Mouse (Mus musculus) heart, embryonic 14.5 days (tissue): ENCODE results near the gene Dner. TPM values are rescaled to one million over a fixed set of nuclear protein-coding genes. Genes with fewer than 3 reads are reported as not detected.

Source experiments
- ATAC-seq: fragments of 200-750 bp; cut with Nextera tagmentation; 2 replicates; pipeline ENCODE4 v1.8.0; 2017; ENCODE audit warnings: low read depth, moderate TSS enrichment; ENCODE audit not compliant: insufficient number of reproducible peaks, insufficient read depth, low FRiP score
- H3K27ac ChIP-seq, 2 experiments: fragments of 200-500 bp in 1 of 2; fragments of 300-500 bp in 1 of 2; sonication (generic) in 1 of 2; replicated peaks in 1 of 2; 2 replicates each; pipeline ENCODE4 v1.5.1; 2012 to 2014; ENCODE audit warnings: low read depth in 2 of 2, low read length in 2 of 2, control low read depth in 1 of 2, mild to moderate bottlenecking in 1 of 2, mixed read lengths in 1 of 2; ENCODE audit not compliant: control insufficient read depth in 1 of 2, insufficient read depth in 1 of 2
- H3K27me3 ChIP-seq: fragments of 300-500 bp; sonication (generic); 2 replicates; pipeline ENCODE4 v1.6.1; 2014; ENCODE audit warnings: mild to moderate bottlenecking, low read length, control low read depth; ENCODE audit not compliant: control insufficient read depth, insufficient read depth
- H3K36me3 ChIP-seq: fragments of 300-500 bp; sonication (generic); 2 replicates; pipeline ENCODE4 v1.6.1; 2014; ENCODE audit warnings: mild to moderate bottlenecking, control low read depth, low read length, mixed read lengths; ENCODE audit not compliant: control insufficient read depth, insufficient read depth
- H3K4me1 ChIP-seq, 2 experiments: fragments of 200-500 bp in 1 of 2; fragments of 300-500 bp in 1 of 2; sonication (generic) in 1 of 2; 2 replicates each; pipeline ENCODE4 v1.6.1; 2012 to 2014; ENCODE audit warnings: low read length in 2 of 2, control low read depth in 1 of 2, mixed read lengths in 1 of 2; ENCODE audit not compliant: control insufficient read depth in 2 of 2, insufficient read depth in 2 of 2
- H3K4me2 ChIP-seq: fragments of 300-500 bp; sonication (generic); 2 replicates; pipeline ENCODE4 v1.6.1; 2014; ENCODE audit warnings: mild to moderate bottlenecking, low read length
- H3K4me3 ChIP-seq, 2 experiments: fragments of 200-500 bp in 1 of 2; fragments of 300-500 bp in 1 of 2; sonication (generic) in 1 of 2; 2 replicates each; pipeline ENCODE4 v1.5.1; 2012 to 2014; ENCODE audit warnings: low read length in 2 of 2, mild to moderate bottlenecking in 2 of 2, control low read depth in 1 of 2, low read depth in 1 of 2, moderate library complexity in 1 of 2; ENCODE audit not compliant: control insufficient read depth in 1 of 2, insufficient read depth in 1 of 2
- H3K9ac ChIP-seq: fragments of 300-500 bp; sonication (generic); 2 replicates; pipeline ENCODE4 v1.6.1; 2014; ENCODE audit warnings: mild to moderate bottlenecking, low read length
- H3K9me3 ChIP-seq: fragments of 300-500 bp; sonication (generic); 2 replicates; pipeline ENCODE4 v1.6.1; 2016; ENCODE audit warnings: low read length, control low read depth; ENCODE audit not compliant: control insufficient read depth
- WGBS: fragments of 180-500 bp; shearing (Covaris S2); extraction: QIAGEN DNeasy Blood & Tissue Kit; methylation state at CpG from one replicate; pipeline ENCODE4 v1.1.7; 2014; 5-methylcytosine and 5-hydroxymethylcytosine counted together
- polyA plus RNA-seq: library from polyadenylated mRNA; unstranded; fragments of >200 nt; fragmentation: Nextera tagmentation; extraction: Ambion mirVana; gene quantifications from 2 replicates; pipeline ENCODE4 v1.2.1, GENCODE M21; 2014

Gene Dner
- polyA plus RNA-seq, 1 experiment from 2014 or later: 0.85 TPM

DNA sequence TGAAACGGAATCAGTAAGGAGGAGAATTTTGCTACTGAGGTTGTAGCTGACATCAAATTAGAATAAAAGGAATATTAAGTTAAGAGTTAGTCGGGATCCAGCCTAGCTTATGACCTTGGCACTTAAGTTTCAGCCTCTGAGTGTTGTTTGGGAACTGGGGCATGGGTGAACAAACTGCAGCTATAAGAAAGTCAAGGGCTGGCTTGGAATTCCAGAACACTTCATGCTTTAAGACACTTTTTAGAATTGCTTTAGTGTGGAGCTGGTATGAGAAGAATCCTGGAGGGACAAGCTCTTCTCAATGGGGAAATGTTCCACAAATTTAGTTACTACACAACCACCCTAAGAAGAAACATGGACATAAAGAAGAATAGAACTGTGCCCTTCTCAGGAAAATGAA is 223.8 kb downstream of the Dner start:
- WGBS: 69% methylated on average over 2 of the region's 2 CpGs
- Histone ChIP-seq H3K9ac (no peak overlapping the region), H3K4me3 (no peak overlapping the region), H3K4me2 (no peak overlapping the region), H3K27me3 (no peaks in the 10 kb centered on the region), H3K27ac (no peak overlapping the region), H3K4me1 (no peaks in the 10 kb centered on the region), H3K9me3 (0 out of 2 replicates have a peak, but pooled peaks cover 3% of the 10 kb centered on the region), H3K36me3 (no peaks in the 10 kb centered on the region)
- ATAC-seq: no peak

DNA sequence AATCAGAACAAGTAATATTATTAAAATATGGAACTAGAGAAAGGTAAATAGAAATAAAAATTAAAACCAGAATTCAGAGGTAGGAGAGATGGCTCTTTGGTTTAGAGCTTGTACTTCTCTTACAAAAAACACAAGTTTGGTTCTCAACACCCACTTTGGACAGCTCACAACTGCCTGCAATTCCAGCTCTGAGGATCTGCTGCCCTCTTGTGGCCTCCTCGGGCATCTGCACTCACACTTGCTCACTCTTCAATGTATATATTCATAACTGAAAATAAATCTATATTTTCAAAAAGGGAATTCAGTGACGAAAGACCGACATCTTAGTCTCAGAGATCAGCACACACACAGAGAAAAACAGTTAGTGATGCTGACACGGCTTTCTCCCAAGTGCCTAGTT is 225.7 kb downstream of the Dner start:
- Histone ChIP-seq H3K9ac (no peak overlapping the region), H3K9me3 (0 out of 2 replicates have a peak, but pooled peaks cover 3% of the 10 kb centered on the region), H3K4me3 (no peak overlapping the region), H3K4me2 (no peak overlapping the region), H3K27ac (no peak overlapping the region), H3K4me1 (no peaks in the 10 kb centered on the region), H3K36me3 (no peaks in the 10 kb centered on the region), H3K27me3 (no peaks in the 10 kb centered on the region)
- ATAC-seq: no peak
- 56% methylated on average over 4 of the region's 4 CpGs for WGBS

DNA sequence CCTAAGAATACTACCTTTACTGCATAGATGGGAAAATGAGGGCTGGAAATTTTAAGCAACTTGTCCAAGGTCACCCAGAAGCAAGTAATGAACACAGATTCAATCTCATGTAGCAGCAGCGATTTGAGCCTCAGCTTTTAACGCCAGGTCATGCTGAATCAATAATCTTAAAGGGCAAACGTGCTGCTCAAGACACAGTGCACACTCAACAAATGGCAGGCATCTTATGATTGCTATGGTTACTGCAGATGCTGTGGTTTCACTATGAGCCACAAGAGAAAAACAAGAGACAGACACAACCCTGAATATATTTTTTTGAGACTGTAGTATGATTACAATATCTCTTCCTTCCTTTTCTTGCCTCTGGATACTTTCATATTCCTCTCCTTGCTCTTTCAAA is 228.4 kb downstream of the Dner start:
- H3K9ac ChIP-seq: no peak overlapping the region
- no peak overlapping the region for H3K27ac ChIP-seq
- 0 out of 2 replicates have a peak, but pooled peaks cover 3% of the 10 kb centered on the region for H3K9me3 ChIP-seq
- H3K4me2 ChIP-seq: no peak overlapping the region
- no peak for ATAC-seq
- H3K4me3 ChIP-seq: no peak overlapping the region
- no peaks in the 10 kb centered on the region for H3K4me1 ChIP-seq
- H3K36me3 ChIP-seq: no peaks in the 10 kb centered on the region
- 73% methylated on average over 3 of the region's 3 CpGs for WGBS
- no peaks in the 10 kb centered on the region for H3K27me3 ChIP-seq

DNA sequence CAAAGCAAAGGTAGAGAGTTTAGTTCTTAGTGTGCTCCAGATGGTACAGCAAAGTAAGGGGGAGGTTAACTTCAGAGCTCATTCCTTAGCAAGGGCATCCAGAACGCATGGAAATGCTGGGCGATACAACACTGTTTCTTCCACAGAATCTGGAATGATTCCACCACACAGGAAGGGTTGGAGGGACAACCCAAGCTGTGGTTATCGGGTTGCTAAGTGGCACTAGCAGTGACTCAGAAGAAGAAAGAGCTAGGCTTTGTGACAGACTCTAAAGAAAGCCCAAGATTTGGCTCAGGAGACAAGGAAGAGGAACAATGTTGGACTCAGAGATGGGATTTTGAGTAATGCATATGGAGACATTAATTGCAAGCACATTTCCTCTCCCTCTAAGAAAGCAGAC is 231.3 kb downstream of the Dner start:
- ATAC-seq: no peak
- no peak overlapping the region for H3K9ac ChIP-seq
- H3K4me1 ChIP-seq: no peaks in the 10 kb centered on the region
- H3K27me3 ChIP-seq: no peaks in the 10 kb centered on the region
- H3K4me3 ChIP-seq: no peak overlapping the region
- 80% methylated on average over 3 of the region's 3 CpGs for WGBS
- H3K27ac ChIP-seq: no peak overlapping the region
- H3K9me3 ChIP-seq: no peaks in the 10 kb centered on the region
- no peaks in the 10 kb centered on the region for H3K36me3 ChIP-seq
- H3K4me2 ChIP-seq: no peak overlapping the region

DNA sequence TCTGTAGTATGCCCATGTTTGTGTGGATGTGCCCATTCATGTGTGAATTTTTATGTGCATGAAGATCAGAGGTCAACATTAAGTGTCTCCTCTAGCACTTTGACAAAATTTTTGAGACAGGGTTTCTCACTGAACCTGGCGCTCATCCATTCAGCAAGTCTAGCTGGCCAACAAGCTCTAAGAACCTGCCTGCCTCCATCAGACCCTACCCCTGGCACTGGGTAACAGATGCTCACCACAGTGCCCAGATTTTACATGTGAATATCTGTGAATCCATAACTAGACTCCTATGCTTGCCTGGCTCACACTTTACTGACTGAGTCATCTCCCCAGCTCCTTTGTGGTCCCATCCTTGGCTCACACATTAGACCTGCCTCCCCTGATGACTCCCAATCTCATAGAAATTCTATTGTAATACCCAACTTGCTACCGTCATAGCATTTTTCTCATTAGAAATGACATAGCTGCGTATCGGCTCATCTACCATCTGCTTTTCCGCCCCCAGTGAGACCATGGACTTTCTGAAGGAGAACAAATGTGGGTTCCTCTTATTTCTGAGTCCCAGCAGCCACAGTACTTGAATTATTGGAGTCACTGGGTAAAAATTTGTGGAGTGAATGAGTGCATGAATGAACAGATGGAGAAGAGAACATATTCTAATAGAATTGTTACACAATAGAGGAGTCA is 231.9 kb downstream of the Dner start:
- Histone ChIP-seq H3K4me3 (no peak overlapping the region), H3K27ac (no peak overlapping the region), H3K4me1 (no peaks in the 10 kb centered on the region), H3K9me3 (no peaks in the 10 kb centered on the region), H3K36me3 (no peaks in the 10 kb centered on the region), H3K27me3 (no peaks in the 10 kb centered on the region), H3K9ac (no peak overlapping the region), H3K4me2 (no peak overlapping the region)
- WGBS: 86% methylated on average over 5 of the region's 5 CpGs
- no peak for ATAC-seq

DNA sequence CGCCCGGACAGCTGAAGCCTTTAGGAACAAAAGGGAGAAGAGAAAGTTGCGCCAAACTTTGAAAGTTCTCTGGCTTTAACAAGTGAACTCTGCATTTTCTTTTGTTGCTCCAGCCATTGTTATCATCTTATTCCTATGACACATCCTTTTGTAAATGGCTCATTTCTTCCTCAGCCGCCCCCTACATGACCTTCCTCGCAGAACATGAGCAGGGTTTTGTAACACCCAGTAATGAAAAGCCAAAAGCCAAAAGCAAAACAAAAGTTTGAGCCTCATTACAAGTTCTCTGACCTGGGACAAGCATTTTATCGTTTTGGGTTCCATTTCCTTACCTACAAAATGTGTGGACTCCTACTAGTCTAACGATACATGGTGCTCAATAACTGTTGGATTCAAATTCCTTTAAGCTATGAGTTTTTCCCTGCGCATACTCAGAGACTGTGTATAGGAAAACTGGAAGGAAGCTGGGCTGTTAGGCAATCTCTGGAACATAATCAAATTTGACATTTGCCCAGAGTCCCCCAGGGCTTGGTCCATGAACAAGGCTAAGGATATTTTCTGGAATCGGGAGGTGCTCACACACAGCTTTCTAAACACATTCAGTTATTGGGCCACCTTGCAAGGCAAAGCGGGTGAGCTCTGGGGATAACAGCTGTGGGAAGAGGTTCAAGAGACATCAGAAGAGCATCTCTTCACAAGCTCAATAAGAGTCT is 246.3 kb downstream of the Dner start:
- Histone ChIP-seq H3K27ac (no peak overlapping the region), H3K4me2 (no peak overlapping the region), H3K27me3 (no peaks in the 10 kb centered on the region), H3K9ac (no peak overlapping the region), H3K4me3 (no peak overlapping the region), H3K36me3 (no peaks in the 10 kb centered on the region), H3K4me1 (no peaks in the 10 kb centered on the region), H3K9me3 (no peaks in the 10 kb centered on the region)
- no peak for ATAC-seq
- WGBS: 75% methylated on average over 10 of the region's 10 CpGs

DNA sequence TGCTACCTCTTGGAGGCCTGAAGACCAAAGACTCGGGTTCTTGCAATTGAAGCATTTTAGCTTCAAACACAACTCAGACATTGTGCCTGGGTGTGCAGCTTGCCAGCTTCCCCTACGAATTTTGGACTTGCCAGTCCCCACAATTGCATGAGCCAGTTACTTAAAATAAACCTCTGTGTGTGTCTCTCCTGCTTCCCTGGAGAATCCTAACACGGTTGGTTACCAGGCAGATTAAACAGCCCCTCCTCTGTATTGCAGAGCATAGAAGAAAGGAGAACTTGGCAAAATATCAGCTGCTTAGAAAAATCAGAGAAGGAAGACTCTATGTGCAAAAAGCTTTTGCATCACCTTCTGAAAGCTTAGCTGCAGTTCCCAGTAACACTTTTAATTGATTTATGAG is 252.4 kb downstream of the Dner start:
- 43% methylated on average over 3 of the region's 3 CpGs for WGBS

More for the DNA sequence above, 252.4 kb downstream of the Dner start:
- Histone ChIP-seq H3K4me1 (no peaks in the 10 kb centered on the region), H3K9me3 (no peaks in the 10 kb centered on the region), H3K4me2 (no peak overlapping the region), H3K36me3 (no peaks in the 10 kb centered on the region), H3K9ac (no peak overlapping the region), H3K27ac (no peak overlapping the region), H3K27me3 (no peaks in the 10 kb centered on the region), H3K4me3 (no peak overlapping the region)
- ATAC-seq: no peak
